Mouse (Mus musculus) C2C12 (cell line): Measurements from ENCODE around the gene Hc.

Experiments
- CEBPB ChIP-seq: IDR thresholded peaks from one replicate; pipeline ENCODE4 v1.6.1; 2011; ENCODE audit warnings: low read depth, mild to moderate bottlenecking, control low read depth, moderate library complexity
- CTCF ChIP-seq: IDR thresholded peaks from one replicate; pipeline ENCODE4 v1.5.1; 2011; ENCODE audit not compliant: control insufficient read depth, insufficient read depth, insufficient read length
- FOSL1 ChIP-seq: IDR thresholded peaks from one replicate; pipeline ENCODE4 v1.8.0; 2011; ENCODE audit warnings: mild to moderate bottlenecking, low read length; ENCODE audit not compliant: poor library complexity, insufficient read depth, severe bottlenecking
- MAX ChIP-seq: IDR thresholded peaks from one replicate; pipeline ENCODE4 v1.6.1; 2011; ENCODE audit warnings: mild to moderate bottlenecking, control low read depth
- MYOD1 ChIP-seq: IDR thresholded peaks from one replicate; pipeline ENCODE4 v1.6.1; 2011; ENCODE audit warnings: low read depth; ENCODE audit not compliant: control insufficient read depth, insufficient read length
- MYOG ChIP-seq: IDR thresholded peaks from one replicate; pipeline ENCODE4 v1.6.1; 2011; ENCODE audit not compliant: control insufficient read depth, insufficient read length; ENCODE audit errors: extremely low read depth
- USF1 ChIP-seq: IDR thresholded peaks from one replicate; pipeline ENCODE4 v1.6.1; 2011; ENCODE audit warnings: low read depth, mild to moderate bottlenecking, control low read depth, moderate library complexity

GRCm38 (mm10) chr2:34965806-34966205 lies 95.4 kb downstream of the Hc start:
- TF ChIP-seq CTCF (no peak), MYOG (no peak), CEBPB (no peak), MAX (no peak), FOSL1 (no peak), USF1 (no peak), MYOD1 (no peak)
